Mouse (Mus musculus) embryonic facial prominence, embryonic 12.5 days (tissue): ENCODE results near the gene Gm49358. TPM values are rescaled to one million over a fixed set of nuclear protein-coding genes. Genes with fewer than 3 reads are reported as not detected.

ENCODE experiments used
- ATAC-seq: fragments of 200-750 bp; cut with Nextera tagmentation; 2 replicates; pipeline ENCODE4 v1.8.0; 2017; ENCODE audit not compliant: insufficient number of reproducible peaks, insufficient read depth, low FRiP score, low TSS enrichment
- H3K27ac ChIP-seq: fragments of 300-500 bp; sonication (generic); 2 replicates; pipeline ENCODE4 v1.5.1; 2016; ENCODE audit warnings: mild to moderate bottlenecking
- H3K27me3 ChIP-seq: fragments of 300-500 bp; sonication (generic); 2 replicates; pipeline ENCODE4 v1.6.1; 2016; ENCODE audit warnings: mild to moderate bottlenecking, moderate library complexity
- H3K36me3 ChIP-seq: fragments of 300-500 bp; sonication (generic); 2 replicates; pipeline ENCODE4 v1.6.1; 2016; ENCODE audit warnings: mild to moderate bottlenecking
- H3K4me1 ChIP-seq: fragments of 300-500 bp; sonication (generic); 2 replicates; pipeline ENCODE4 v1.6.1; 2016
- H3K4me2 ChIP-seq: fragments of 300-500 bp; sonication (generic); replicated peaks from 2 replicates; pipeline ENCODE4 v1.6.1; 2016; ENCODE audit warnings: mild to moderate bottlenecking, moderate library complexity
- H3K4me3 ChIP-seq: fragments of 300-500 bp; sonication (generic); 2 replicates; pipeline ENCODE4 v1.5.1; 2016; ENCODE audit warnings: mild to moderate bottlenecking
- H3K9ac ChIP-seq: fragments of 300-500 bp; sonication (generic); 2 replicates; pipeline ENCODE4 v1.6.1; 2016; ENCODE audit warnings: mild to moderate bottlenecking, moderate library complexity
- H3K9me3 ChIP-seq: fragments of 300-500 bp; sonication (generic); 2 replicates; pipeline ENCODE4 v1.6.1; 2016; ENCODE audit warnings: mild to moderate bottlenecking, moderate library complexity
- WGBS: fragments of 180-500 bp; shearing (Covaris S2); methylation state at CpG from one replicate; pipeline ENCODE4 v1.1.7; 2016; 5-methylcytosine and 5-hydroxymethylcytosine counted together
- polyA plus RNA-seq: library from polyadenylated mRNA; unstranded; fragments of >200 nt; fragmentation: Nextera tagmentation; extraction: Ambion mirVana; gene quantifications from 2 replicates; pipeline ENCODE4 v1.2.1, GENCODE M21; 2016

The Gm49358 gene
- polyA plus RNA-seq, 1 experiment from 2014 or later, result not detected

- peak; percentile 53 for ATAC-seq
- H3K4me3 ChIP-seq, result peak overlapping the region; percentile 66
Observed at GRCm38 (mm10) chr10:86779117-86779755, 15.5 kb downstream of the Gm49358 start.

GRCm38 (mm10) chr10:86779816-86780500 is 16.2 kb downstream of the Gm49358 start:
- peak overlapping the region; percentile 96 for H3K4me2 ChIP-seq
- WGBS, result 18% methylated on average over 12 of the region's 12 CpGs
- H3K36me3 ChIP-seq, result no peaks in the 10 kb centered on the region
- H3K4me1 ChIP-seq, result peaks cover 15% of the 10 kb centered on the region
- H3K9me3 ChIP-seq, result no peaks in the 10 kb centered on the region
- H3K4me3 ChIP-seq, result peak overlapping the region; percentile 66
- H3K27me3 ChIP-seq, result peaks cover 3% of the 10 kb centered on the region; the same call in 1 of the 2 replicates
- no peak for ATAC-seq
- H3K9ac ChIP-seq, result peak overlapping the region; percentile 56
- no peak overlapping the region for H3K27ac ChIP-seq

More at GRCm38 (mm10) chr10:86779117-86779755, 15.5 kb downstream of the Gm49358 start:
- Histone ChIP-seq H3K9me3 (no peaks in the 10 kb centered on the region), H3K4me2 (peak overlapping the region; percentile 96), H3K27ac (no peak overlapping the region; the same call in 1 of the 2 replicates), H3K36me3 (no peaks in the 10 kb centered on the region), H3K9ac (peak overlapping the region; percentile 56), H3K27me3 (peaks cover 3% of the 10 kb centered on the region; the same call in 1 of the 2 replicates), H3K4me1 (peaks cover 15% of the 10 kb centered on the region)
- under 1% methylated on average over 49 of the region's 58 CpGs for WGBS

GRCm38 (mm10) chr10:86781641-86782040 is 17.9 kb downstream of the Gm49358 start:
- H3K27me3 ChIP-seq, result peaks cover 3% of the 10 kb centered on the region; the same call in 1 of the 2 replicates
- no peak overlapping the region for H3K4me3 ChIP-seq
- no peaks in the 10 kb centered on the region for H3K36me3 ChIP-seq
- H3K27ac ChIP-seq, result no peak overlapping the region
- peaks cover 15% of the 10 kb centered on the region for H3K4me1 ChIP-seq
- WGBS, result 40% methylated on average over 5 of the region's 5 CpGs
- H3K4me2 ChIP-seq, result no peak overlapping the region
- no peak overlapping the region for H3K9ac ChIP-seq
- H3K9me3 ChIP-seq, result no peaks in the 10 kb centered on the region
- no peak for ATAC-seq

GRCm38 (mm10) chr10:86782656-86783055 is 18.9 kb downstream of the Gm49358 start:
- Histone ChIP-seq H3K27ac (no peak overlapping the region), H3K9ac (no peak overlapping the region), H3K4me2 (no peak overlapping the region), H3K27me3 (peaks cover 3% of the 10 kb centered on the region; the same call in 1 of the 2 replicates), H3K36me3 (no peaks in the 10 kb centered on the region), H3K4me3 (no peak overlapping the region), H3K9me3 (no peaks in the 10 kb centered on the region), H3K4me1 (peaks cover 15% of the 10 kb centered on the region)
- WGBS, result 63% methylated on average over 5 of the region's 5 CpGs
- ATAC-seq, result no peak

GRCm38 (mm10) chr10:86783561-86783960 is 19.8 kb downstream of the Gm49358 start:
- Histone ChIP-seq H3K4me2 (no peak overlapping the region), H3K36me3 (no peaks in the 10 kb centered on the region), H3K4me3 (no peak overlapping the region), H3K27ac (no peak overlapping the region), H3K4me1 (peaks cover 21% of the 10 kb centered on the region), H3K27me3 (peaks cover 3% of the 10 kb centered on the region; the same call in 1 of the 2 replicates), H3K9me3 (no peaks in the 10 kb centered on the region), H3K9ac (no peak overlapping the region)
- no peak for ATAC-seq
- 82% methylated on average over 5 of the region's 5 CpGs for WGBS

- H3K4me2 ChIP-seq, result no peak overlapping the region
- no peak overlapping the region for H3K9ac ChIP-seq
- peaks cover 21% of the 10 kb centered on the region for H3K4me1 ChIP-seq
- no peaks in the 10 kb centered on the region for H3K9me3 ChIP-seq
- H3K4me3 ChIP-seq, result no peak overlapping the region
- ATAC-seq, result no peak
- H3K27ac ChIP-seq, result no peak overlapping the region
- 74% methylated on average over 5 of the region's 5 CpGs for WGBS
- H3K27me3 ChIP-seq, result peaks cover 3% of the 10 kb centered on the region; the same call in 1 of the 2 replicates
- H3K36me3 ChIP-seq, result no peaks in the 10 kb centered on the region
Observed at GRCm38 (mm10) chr10:86784126-86784675, 20.4 kb downstream of the Gm49358 start.

GRCm38 (mm10) chr10:86785396-86785795 is 21.6 kb downstream of the Gm49358 start:
- peaks cover 17% of the 10 kb centered on the region for H3K4me1 ChIP-seq
- H3K4me3 ChIP-seq, result no peak overlapping the region
- no peak overlapping the region for H3K4me2 ChIP-seq
- no peak overlapping the region for H3K27ac ChIP-seq
- no peak overlapping the region for H3K9ac ChIP-seq
- no peaks in the 10 kb centered on the region for H3K9me3 ChIP-seq
- ATAC-seq, result no peak
- H3K36me3 ChIP-seq, result no peaks in the 10 kb centered on the region
- 71% methylated on average over 2 of the region's 2 CpGs for WGBS
- no peaks in the 10 kb centered on the region for H3K27me3 ChIP-seq

GRCm38 (mm10) chr10:86786083-86786482 is 22.3 kb downstream of the Gm49358 start:
- Histone ChIP-seq H3K9me3 (no peaks in the 10 kb centered on the region), H3K9ac (no peak overlapping the region), H3K4me2 (no peak overlapping the region), H3K36me3 (no peaks in the 10 kb centered on the region), H3K27me3 (no peaks in the 10 kb centered on the region), H3K27ac (no peak overlapping the region), H3K4me1 (peaks cover 17% of the 10 kb centered on the region), H3K4me3 (no peak overlapping the region)
- ATAC-seq, result no peak
- 89% methylated on average over 5 of the region's 5 CpGs for WGBS

- Histone ChIP-seq H3K9me3 (no peaks in the 10 kb centered on the region), H3K4me1 (peaks cover 7% of the 10 kb centered on the region; the same call in 1 of the 2 replicates), H3K36me3 (no peaks in the 10 kb centered on the region), H3K4me3 (no peak overlapping the region), H3K27ac (no peak overlapping the region), H3K27me3 (no peaks in the 10 kb centered on the region), H3K9ac (no peak overlapping the region), H3K4me2 (no peak overlapping the region)
- ATAC-seq, result no peak
- 42% methylated on average over 5 of the region's 5 CpGs for WGBS
Observed at GRCm38 (mm10) chr10:86788193-86788592, 24.4 kb downstream of the Gm49358 start.

GRCm38 (mm10) chr10:86789146-86789672 is 25.4 kb downstream of the Gm49358 start:
- Histone ChIP-seq H3K36me3 (no peaks in the 10 kb centered on the region), H3K4me3 (no peak overlapping the region), H3K9ac (no peak overlapping the region), H3K27ac (no peak overlapping the region), H3K4me2 (no peak overlapping the region), H3K4me1 (peaks cover 7% of the 10 kb centered on the region; the same call in 1 of the 2 replicates), H3K9me3 (no peaks in the 10 kb centered on the region), H3K27me3 (no peaks in the 10 kb centered on the region)
- ATAC-seq, result no peak
- WGBS, result 76% methylated on average over 7 of the region's 7 CpGs

GRCm38 (mm10) chr10:86791507-86792184 is 27.9 kb downstream of the Gm49358 start:
- 66% methylated on average over 7 of the region's 7 CpGs for WGBS
- Histone ChIP-seq H3K36me3 (no peaks in the 10 kb centered on the region), H3K27ac (no peak overlapping the region), H3K4me3 (no peak overlapping the region), H3K4me1 (peaks cover 7% of the 10 kb centered on the region; the same call in 1 of the 2 replicates), H3K9ac (no peak overlapping the region), H3K4me2 (no peak overlapping the region), H3K27me3 (no peaks in the 10 kb centered on the region), H3K9me3 (no peaks in the 10 kb centered on the region)
- ATAC-seq, result no peak
